Mouse (Mus musculus): Measurements from ENCODE around the gene Prune2.
"Not testable (repeated sequence)": the region's sequence is repeated elsewhere in the genome, so short reads cannot be mapped to it uniquely, and the experiment has no call there.

Gene Prune2

GRCm38 (mm10) chr19:17130544-17130943 is 174.6 kb downstream of the Prune2 start:
- DNase-seq (ENCODE audit: low spot score): no peak

GRCm38 (mm10) chr19:17136677-17137460 is 181.0 kb downstream of the Prune2 start:
- DNase-seq (ENCODE audit: low spot score): peak; percentile 72

- no peak for DNase-seq (ENCODE audit: low spot score)
These were observed 181.7 kb downstream of the Prune2 start for GRCm38 (mm10) chr19:17137656-17138055.

- no peak for DNase-seq (ENCODE audit: low spot score)
These were observed 182.4 kb downstream of the Prune2 start for GRCm38 (mm10) chr19:17138144-17138915.

GRCm38 (mm10) chr19:17140016-17140914 is 184.3 kb downstream of the Prune2 start:
- DNase-seq (ENCODE audit: low spot score): no peak

- no peak for DNase-seq (ENCODE audit: low spot score)
These were observed 187.3 kb downstream of the Prune2 start for GRCm38 (mm10) chr19:17143245-17143644.

- peak; percentile 33 for DNase-seq (ENCODE audit: low spot score)
These were observed 188.3 kb downstream of the Prune2 start for GRCm38 (mm10) chr19:17144205-17144604.

GRCm38 (mm10) chr19:17150064-17150463 is 194.1 kb downstream of the Prune2 start:
- DNase-seq (ENCODE audit: low spot score): no peak

GRCm38 (mm10) chr19:17151781-17152180 is 195.9 kb downstream of the Prune2 start:
- DNase-seq (ENCODE audit: low spot score): no peak

GRCm38 (mm10) chr19:17152461-17152860 is 196.5 kb downstream of the Prune2 start:
- DNase-seq (ENCODE audit: low spot score): no peak

- DNase-seq (ENCODE audit: low spot score): no peak
These were observed 198.2 kb downstream of the Prune2 start for GRCm38 (mm10) chr19:17153911-17154639.

- DNase-seq (ENCODE audit: low spot score): no peak
These were observed 199.3 kb downstream of the Prune2 start for GRCm38 (mm10) chr19:17155216-17155615.

GRCm38 (mm10) chr19:17159676-17160075 is 203.8 kb downstream of the Prune2 start:
- DNase-seq (ENCODE audit: low spot score): no peak

GRCm38 (mm10) chr19:17160231-17160630 is 204.3 kb downstream of the Prune2 start:
- no peak for DNase-seq (ENCODE audit: low spot score)

- DNase-seq (ENCODE audit: low spot score): peak; percentile 39
These were observed 207.6 kb downstream of the Prune2 start for GRCm38 (mm10) chr19:17163511-17163953.

- no peak for DNase-seq (ENCODE audit: low spot score)
These were observed 210.4 kb downstream of the Prune2 start for GRCm38 (mm10) chr19:17166288-17166687.

GRCm38 (mm10) chr19:17168186-17168585 is 212.3 kb downstream of the Prune2 start:
- DNase-seq (ENCODE audit: low spot score): no peak

- no peak for DNase-seq (ENCODE audit: low spot score)
These were observed 213.8 kb downstream of the Prune2 start for GRCm38 (mm10) chr19:17169746-17170145.

GRCm38 (mm10) chr19:17174501-17174900 is 218.6 kb downstream of the Prune2 start:
- not testable (repeated sequence) for DNase-seq (ENCODE audit: low spot score)

- DNase-seq (ENCODE audit: low spot score): no peak
These were observed 224.6 kb downstream of the Prune2 start for GRCm38 (mm10) chr19:17180506-17180905.

GRCm38 (mm10) chr19:17194730-17195129 is 238.8 kb downstream of the Prune2 start:
- DNase-seq (ENCODE audit: low spot score): no peak

Measured in layer of hippocampus, adult 11-12 months (tissue).